Mouse (Mus musculus) bone marrow, adult 2 months (tissue): ENCODE data around the gene Mast3.

ENCODE experiments used
- CTCF ChIP-seq: fragments of 200-500 bp; IDR thresholded peaks from 2 replicates; pipeline ENCODE4 v1.5.1; 2011; ENCODE audit warnings: low read length, control low read depth; ENCODE audit not compliant: control insufficient read depth, insufficient read depth
- POLR2A ChIP-seq: fragments of 200-500 bp; IDR thresholded peaks from 2 replicates; pipeline ENCODE4 v1.6.1; 2011; ENCODE audit warnings: low read depth, mild to moderate bottlenecking, control low read depth, low read length, borderline replicate concordance; ENCODE audit not compliant: control insufficient read depth

DNA sequence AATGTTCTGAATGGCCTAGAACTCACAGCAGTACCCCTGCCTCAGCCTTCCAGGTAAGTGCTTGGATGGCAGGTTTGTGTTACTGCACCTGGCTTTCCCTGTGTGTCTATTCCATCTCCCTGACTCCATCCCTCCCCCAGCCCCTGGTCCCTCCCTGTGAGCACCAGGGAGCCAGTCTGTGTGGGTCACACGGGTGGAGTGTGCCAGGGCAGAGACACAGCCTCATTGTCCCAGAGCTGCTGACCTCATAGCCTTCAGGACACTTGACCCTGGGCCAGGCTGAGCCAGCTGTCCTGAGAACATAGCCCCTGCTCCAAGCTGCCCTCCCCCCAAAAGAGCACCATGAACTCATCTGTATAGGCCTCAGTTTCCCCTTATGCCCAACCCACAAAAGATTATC is 2.5 kb upstream of the Mast3 start:
- TF ChIP-seq POLR2A, result no peak
- TF ChIP-seq CTCF, result no peak
